Mouse (Mus musculus) R1 (cell line): ENCODE measurements around the gene Rhof.

Source experiments
- DNase-seq: peaks from one replicate; pipeline ENCODE4 v3.0.0-alpha.2; 2018; ENCODE audit warnings: low read depth, low spot score

Rhof gene

DNA sequence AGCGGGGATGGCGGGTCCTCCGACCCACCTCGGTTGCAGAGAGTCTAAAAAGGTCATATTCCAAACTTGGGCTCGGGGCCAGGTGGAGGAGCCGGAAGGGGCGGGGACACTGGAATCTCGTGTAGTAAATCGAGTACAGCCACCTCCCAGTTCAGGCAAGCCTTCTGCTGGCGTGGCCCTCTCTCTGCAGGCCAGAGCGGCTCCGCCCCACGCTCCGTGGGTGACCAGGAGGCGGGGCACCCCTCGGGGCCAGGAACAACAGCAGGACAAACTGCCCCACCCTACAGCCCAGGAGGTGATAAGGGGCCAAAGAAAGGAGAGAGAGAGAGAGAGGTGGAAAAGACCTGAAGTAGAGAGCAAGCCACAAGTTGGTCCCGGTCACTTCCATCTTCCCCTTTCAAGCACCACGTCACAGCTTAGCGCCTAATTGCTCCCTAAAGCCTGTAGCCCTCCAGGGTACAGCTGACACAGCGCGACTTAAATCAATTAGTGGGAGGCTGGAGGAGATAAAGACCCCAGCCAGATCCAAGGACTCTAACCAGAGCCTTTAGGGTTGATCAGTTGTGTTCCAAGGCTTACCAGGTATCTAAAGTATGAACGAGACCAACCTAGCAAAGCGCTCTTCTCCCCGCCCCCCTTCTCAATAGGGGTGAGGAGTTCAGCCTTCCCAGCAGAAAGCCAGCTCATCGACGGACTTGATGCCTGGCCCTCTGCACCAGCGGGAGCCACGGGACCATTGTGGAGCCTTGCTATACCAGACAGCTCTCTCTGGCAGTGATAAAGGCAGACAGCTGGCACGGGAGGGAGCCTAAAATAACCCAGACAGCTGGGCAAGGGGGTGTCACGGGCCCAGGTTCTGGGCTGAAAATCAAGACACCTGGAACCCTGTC is 3.2 kb upstream of the Rhof start:
- peak; percentile 99 for DNase-seq

DNA sequence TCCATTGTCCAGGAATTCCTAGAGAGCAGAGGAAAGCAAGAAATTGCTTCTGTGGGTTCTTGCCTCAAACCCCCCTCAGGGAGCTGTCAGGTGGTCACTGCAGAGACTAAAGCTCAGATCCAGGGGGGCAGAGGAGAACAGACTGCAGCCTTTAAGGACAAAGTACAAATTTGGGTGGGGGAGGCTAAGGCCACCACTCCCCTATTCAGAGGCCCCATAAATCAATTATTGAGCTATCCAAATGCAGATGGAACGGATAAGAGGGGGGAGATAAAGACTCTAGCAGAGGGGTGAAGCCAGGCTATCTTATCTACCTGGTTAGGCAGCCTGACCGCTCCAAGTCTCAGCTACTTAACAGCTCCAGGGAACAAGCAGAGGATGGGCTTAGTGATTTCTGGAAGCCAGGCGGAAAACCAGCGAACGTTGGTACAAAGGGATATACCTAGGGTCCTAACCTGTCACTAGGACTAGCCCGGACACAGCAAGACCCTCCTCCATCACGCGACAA is 2.4 kb upstream of the Rhof start:
- DNase-seq: peak; percentile 93

DNA sequence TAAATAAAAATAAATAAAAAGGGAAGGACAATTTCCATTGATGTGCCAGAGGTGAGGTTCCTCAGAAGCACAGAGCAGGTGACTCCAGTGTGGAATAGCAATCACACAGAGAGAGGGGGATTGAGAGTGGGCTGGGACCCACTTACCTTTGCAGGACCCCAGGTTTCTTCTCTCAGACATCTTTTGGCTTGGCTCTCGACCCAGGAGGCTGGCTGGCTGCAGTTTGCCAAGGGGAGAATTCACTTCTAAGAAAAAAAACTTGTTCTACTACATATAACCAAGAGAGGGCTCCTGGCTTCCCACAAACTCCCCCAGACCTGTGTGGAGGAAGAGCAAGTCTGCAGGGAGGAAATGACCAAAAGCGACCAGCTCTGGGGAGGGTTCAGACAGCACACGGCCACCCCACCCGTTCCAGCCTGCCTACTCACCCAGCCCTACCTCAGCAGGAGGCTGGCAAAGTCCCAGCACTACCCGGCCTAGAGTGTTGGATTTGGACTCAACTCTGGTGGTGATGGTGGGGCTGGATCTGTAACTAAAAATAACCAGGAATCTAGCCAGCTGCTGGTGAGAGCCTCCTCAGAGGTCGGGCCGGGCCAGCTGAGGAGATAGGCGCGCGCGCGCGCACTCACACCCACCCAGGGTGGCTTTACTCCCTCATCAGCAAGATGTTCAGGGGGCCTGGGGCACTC is 1.8 kb upstream of the Rhof start:
- no peak for DNase-seq

DNA sequence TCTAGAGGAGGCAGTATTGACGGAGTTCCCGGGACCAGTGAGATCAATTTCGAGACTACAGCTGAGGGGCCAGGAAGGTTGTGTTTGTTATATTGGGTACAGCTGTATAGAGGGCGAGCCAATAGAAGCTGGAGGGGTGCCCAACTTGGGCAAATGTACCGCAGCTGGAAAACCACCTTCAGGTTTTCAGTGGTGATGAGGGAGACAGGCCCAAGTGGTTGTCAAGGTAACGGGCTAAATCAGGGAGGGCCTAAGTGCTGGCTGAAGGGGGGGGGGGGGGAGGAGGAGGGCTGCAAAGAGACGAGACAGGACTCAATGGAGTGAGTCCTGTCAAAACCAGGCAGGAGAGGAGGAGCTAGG is 1.3 kb upstream of the Rhof start:
- DNase-seq: peak; percentile 86

DNA sequence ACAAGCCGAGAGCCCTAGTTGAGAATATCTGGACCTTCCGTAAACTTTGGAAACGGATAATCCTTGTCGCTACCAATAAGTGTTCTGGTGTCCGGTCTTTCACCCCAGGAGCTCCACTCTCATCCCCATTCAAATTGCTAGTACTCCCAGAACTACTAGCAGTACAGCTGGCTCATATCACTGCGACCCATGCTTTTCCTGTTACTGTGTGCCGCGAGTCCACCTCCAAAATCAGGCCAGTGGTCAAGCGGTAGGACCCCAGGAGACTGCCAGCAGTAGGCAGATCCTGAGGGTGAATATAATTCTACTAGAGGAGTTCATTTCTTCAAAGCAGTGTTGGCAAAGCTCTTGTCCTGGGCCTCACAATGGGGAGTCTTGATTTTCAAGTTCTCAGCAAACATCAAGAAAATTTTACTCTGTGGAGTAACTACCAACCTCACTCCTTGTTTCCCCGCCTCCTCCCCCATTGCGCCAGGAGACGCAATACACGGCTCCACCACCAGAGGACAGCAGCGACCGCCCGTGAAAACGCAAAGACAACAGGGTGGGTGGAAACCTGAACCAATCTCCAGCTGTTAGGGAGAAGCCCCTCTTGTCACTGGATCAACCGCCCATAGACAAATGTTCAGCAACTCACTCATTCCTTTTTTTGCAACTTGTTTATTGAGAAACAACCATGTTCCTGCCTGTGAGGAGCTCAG is 741 bp upstream of the Rhof start:
- DNase-seq: peak; percentile 89

DNA sequence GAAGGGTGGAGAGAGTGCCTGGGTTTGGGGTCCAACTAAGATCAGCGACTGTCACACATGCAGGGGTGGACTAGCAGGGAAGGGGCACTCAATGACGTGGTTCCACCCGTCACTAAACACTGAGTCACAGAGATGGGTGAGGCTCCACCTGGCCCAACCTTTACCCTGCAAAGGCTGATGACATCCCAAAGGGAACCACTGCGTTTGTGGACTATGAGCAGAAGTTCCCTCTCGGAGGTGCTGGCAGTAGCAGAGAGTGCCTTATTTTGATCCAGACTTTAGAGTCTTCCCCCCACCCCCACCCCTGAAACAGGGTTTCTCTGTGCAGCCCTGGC is 1.7 kb downstream of the Rhof start:
- no peak for DNase-seq

DNA sequence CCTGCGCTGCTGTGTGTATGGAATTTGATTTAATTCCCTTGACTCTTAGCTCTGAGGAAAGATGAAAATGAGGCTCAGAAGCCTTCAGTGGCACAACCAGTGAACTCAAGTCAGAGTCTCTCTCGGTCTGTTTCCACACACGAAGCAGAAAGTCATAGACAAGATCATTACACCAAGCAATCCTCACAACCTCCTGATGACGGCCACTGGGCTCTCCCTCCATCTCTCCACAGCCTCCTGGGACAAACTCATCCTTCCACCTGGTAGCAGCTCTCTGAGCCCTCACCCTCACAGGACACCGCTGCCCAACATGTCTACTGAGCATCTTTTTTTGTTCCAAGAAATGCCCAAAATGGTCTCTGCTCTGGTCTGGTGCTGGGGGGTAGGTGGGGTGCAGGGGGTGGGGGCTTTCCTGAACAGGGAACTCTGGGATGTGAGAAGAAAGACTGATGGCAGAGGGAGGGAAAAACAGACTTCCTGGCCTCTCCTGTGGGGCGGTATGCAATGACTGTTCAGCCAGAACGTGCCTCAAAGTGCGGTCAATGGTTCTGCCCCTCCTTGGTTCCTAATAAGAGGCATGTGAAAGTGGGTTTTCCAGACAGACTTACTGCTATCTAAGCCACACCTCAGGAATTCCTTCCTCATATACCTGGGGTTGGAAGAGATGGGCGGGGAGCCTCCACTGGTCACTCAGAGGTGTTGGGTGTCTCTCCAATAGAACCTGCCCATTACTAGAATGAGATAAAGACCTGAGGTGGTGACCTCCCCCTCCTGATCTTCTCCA is 2.3 kb downstream of the Rhof start:
- no peak for DNase-seq

DNA sequence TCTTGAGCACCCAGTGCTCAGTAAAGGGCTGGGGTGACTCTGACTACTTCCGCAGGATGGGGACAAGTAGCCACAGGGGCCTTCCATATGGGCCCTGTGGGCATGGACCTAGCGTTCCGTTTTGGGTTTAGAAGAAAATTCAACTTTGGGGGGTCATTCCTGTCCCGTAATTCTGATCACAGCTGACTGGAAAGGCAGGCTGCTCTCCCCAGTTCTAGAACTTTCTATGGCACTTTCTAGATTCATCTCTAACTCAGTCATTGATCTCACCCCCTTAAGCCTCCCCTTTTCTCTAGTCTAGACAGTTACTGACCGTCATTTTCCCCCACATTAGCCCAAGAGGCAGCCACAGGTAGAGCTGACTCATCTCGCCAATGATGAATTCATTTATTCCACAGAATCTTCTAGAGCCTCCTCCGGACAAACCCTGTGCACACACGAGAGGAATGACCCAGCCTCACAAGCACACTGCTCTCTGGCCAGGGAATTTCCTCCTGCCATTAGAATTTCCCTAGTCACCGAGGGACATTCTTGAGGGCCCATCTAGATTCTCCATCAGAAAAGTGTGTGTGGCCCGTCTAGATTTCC is 3.2 kb downstream of the Rhof start:
- DNase-seq: no peak

DNA sequence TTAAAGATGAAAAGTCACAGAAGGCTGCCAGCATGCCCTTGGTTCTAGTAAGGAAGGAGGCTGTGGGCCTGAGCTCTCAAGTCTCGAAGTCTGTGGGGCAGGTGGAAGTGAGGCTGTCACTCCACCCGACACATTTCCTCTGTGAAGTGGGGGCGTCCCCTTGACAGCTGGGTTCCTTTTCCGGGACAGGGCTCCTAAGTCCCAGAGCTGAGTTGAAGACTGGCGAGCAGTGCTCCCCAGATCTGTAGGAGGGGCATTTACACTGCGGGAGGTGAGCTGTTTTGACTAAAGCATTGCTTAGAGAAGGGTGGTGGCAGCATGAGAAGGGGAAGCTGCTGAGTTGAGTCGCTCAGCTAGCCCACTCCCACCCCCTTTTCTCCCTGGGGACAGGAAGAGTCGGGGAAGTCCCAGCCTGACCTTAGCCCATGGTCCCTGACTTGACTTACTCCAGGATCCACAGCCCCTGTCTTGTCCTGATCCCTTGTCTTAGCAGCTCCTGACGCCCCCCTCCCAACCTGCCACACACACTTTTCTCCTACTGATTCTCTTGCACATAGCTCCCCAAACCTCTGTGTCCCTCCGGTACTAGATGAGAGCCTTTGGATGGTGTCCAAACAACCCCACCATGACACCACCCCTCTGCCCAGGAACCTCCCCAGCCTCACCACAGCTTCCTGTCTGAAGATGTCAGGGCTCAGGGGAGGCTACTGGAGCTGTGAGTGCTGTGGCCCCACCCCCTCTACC is 3.9 kb downstream of the Rhof start:
- no peak for DNase-seq

DNA sequence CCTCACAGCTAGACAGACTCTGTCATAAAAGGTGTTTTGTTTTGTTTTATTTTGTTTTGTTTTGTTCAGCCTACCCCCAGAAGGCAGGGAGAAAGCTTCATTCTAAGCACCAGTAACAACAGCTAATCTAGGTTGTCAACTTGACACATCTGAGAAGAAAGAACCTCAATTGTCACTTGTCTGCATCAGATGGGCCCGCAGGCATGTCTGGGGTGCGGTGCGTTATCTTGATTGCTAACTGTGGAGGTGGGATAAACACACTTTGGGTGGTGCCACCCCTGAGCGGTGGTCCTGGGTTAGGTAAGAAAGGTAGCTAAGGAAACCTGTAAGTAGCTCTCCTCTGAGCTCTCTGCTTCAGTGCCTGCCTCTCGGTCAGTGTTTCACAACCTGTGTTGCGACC is 5.5 kb downstream of the Rhof start:
- DNase-seq: no peak

DNA sequence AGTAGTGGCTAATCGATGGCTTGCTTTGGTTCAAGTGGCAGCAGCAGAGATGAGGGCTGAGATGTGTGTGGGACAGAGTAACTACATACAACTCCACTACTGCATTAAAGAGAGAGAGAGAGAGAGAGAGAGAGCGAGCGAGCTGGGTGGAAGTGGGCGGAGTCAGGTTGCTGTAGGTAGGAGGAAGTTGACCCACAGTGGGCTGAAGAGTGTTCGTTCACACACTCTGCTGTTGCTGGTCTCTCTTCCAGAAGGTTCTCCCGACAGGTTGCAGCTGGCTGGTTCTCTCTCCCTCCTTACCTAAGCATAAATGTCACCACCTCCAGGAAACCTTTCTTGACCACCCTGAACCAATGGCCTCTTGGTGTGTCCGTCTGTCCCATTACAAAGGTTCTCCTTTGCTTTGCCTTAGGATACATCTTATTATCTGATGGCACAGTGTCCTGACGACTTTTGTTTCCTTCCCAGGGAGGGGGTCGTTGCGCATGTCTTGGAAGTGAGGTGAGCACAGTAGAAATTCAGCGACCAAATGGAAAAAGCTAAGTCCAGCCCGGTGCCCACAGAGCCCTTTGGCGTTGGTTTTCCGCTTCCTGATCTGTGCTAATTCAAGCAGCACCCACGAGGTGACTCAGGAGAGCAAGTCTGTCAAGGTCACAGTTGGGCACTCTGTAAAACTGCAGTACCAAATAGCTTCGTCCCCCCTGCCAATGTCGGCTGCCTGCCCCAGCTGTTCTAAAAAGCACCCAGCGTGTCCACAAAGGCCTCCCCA is 6.7 kb downstream of the Rhof start:
- DNase-seq: no peak

DNA sequence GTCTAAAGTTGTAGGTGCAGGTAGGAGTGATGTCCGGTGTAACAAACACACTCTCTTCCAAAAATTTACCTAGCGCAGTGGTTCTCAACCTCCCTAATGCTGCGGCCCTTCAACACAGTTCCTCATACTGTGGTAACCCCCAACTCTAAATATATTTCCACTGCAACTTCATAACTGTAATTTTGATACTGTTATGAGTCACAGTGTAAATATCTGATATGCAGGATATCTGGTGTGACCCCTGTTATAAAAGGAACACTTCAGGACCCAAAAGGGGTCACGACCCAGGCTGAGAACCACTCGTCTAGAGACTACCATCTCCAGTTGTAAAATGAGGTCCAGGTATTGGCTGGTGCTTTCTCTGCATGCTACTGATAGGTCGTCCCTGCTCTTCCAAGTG is 7.4 kb downstream of the Rhof start:
- DNase-seq: no peak

DNA sequence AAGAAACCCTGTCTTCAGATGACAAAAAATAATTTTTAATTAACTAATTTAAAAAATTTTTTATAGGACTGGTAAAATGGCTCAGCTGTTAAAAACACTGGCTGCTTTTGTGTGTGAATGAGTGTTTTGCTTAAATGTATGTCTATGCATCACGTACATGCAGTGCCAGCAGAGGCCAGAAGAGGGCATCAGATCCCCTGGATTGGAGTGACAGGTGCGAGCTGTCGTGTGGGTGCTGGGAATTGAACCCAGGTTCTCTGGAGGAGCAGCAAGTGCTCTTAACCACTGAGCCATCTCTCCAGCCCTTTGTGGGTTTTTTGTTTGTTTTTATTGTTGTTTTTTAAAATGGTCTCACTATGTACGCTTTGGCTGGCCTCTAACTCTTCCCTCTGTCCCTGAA is 10.3 kb downstream of the Rhof start:
- peak; percentile 74 for DNase-seq

DNA sequence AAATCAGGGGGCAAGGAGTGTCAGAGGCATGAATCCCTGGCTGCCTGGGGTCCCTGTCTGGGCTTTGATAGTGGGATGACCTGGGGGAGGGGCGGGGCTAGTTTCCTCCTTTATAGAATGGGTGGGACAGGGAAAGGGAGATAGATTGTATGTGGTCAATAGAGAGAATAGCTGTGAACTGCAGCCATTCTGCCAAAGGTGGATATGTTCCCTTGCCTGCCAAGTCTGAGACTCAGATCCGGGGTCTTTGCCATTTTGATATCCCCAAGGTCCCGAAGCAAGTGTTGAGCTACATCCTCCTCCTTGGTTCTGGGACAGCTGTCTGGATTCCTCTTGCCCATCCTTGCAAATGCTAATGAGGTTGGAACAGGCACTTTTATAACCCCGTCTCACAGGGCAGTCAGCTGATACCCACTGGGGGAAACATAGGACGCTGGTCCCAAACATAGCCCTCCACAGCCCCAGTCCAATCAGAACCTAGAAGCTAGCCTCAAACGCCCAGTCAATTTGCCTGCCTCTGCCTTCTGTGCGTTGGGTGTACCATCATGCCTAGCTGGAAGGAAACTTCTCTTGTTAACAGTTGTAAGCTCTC is 11.8 kb downstream of the Rhof start:
- DNase-seq: peak; percentile 38

DNA sequence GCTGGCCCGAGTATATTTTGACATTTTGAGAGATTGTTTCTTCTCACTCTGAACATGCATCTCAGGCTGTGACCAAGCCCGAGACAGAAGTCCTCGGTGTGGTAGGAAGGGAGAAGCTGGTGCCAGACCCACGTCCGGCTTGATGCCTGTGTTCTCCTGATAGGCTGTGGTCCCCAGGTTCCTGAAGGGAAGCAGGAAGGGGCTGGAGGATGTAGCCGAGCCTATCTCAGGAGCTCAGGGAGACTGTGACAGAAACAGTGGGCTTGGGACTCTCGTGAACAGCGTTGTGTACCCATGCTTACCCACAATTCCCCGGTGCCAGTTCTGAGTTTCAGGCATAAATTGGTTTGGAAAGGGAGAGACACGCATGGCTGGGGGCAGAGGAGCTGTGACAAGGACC is 13.7 kb downstream of the Rhof start:
- DNase-seq: no peak

DNA sequence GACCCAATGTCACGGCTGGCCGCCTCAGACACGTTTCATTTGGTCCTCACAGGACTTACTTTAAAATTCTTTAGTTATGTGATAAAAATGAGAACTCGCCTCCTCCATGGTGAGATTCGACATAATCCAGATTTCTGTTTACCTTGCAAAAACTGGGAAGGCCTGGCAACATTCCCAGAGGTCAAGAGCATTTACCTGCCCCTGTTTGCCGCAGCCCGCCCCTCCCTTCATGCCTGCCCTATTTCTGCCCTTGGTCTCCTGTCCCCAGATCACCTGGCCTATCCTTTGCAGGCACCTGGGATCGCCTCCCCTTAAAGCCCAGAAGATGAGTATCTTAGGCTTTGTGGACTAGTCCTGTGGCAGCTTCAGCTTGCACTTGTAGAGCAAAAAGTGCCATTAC is 14.7 kb downstream of the Rhof start:
- DNase-seq: no peak

DNA sequence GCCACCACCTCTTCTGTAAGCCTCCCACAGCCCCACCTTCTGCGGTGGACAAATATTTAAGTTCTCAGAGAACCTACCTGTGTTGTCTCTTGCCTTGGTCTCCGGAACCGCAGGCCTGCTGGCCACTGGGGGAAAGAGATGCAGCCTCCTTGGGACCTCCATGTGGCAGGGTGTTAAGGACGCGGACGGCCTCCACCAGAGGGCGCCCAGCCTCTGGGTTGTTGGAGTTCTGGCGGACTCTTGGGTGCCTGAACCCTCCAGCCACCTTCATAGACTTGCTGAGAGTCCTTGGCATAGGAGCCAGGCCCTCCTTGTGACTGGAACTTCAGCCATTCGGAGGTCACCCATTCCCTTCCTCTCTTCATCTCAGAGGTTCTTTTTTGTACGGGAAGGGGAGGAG is 15.2 kb downstream of the Rhof start:
- DNase-seq: peak; percentile 79

DNA sequence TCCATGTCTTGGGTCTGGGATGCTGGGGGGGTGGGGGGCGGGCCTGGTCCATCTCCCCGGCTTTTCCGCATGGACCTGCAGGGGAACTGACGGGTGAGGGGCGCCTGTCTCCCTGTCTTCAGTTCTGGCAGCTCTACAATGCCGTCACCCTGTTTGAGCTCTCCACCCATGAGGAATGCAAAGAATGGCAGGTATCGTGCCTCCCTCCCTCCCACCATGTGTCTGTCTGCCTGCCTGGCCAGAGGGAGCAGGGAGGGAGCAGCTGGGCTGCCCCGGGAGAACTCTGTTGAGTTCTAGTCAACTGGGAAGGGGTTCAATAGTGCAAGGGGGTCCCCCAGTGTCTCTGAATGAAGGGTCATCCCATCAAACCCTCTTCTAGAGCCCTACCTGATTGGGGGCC is 16.4 kb downstream of the Rhof start:
- no peak for DNase-seq

DNA sequence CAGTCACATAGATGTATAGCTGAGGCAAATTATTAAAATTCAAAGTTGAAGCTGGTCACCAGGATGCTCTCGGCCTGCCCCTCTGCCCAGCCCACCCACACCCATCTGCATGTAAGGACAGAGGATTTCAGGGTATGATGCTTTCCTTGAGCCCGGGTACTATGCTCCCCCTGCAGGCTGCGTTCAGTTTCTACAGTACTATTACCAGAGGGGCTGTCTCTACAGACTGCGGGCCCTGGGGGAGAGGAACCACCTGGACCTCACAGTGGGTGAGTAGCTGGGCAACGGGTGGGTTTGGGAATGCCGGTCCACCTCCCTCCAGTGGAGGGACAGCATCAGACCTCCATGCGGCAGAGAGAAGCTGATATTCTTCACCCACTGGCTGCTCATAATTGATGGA is 17.6 kb downstream of the Rhof start:
- peak; percentile 52 for DNase-seq

DNA sequence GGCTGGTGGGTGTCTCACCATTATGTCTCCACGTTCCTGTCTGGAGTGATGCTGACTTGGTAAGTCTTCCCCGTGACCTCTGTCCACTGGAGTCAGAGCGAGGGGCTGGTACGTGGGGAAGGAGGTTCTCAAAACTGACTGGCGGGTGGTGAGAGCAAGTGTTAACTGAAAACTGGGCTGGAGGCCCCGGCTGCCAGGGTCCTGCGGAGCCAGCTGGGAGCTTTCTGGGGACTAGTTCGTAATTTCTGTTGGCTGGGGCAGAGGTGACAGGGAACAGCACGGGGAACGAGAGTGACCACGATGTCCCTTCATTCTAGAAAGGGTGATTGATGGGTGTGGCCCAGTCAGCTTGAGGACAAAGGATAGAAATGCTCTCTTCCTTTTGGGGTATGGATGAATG is 18.4 kb downstream of the Rhof start:
- DNase-seq: no peak
